Mouse (Mus musculus): ENCODE results near the gene Tead2.
A peak's percentile ranks its signal among the peaks of the same experiment; 100 is the strongest.
"Not testable (repeated sequence)": the region's sequence is repeated elsewhere in the genome, so short reads cannot be mapped to it uniquely, and the experiment has no call there.

The Tead2 gene

GRCm38 (mm10) chr7:45228548-45228947 is 13.0 kb downstream of the Tead2 start:
- no peak for DNase-seq (ENCODE audit: low spot score in 2 of 2)

DNA sequence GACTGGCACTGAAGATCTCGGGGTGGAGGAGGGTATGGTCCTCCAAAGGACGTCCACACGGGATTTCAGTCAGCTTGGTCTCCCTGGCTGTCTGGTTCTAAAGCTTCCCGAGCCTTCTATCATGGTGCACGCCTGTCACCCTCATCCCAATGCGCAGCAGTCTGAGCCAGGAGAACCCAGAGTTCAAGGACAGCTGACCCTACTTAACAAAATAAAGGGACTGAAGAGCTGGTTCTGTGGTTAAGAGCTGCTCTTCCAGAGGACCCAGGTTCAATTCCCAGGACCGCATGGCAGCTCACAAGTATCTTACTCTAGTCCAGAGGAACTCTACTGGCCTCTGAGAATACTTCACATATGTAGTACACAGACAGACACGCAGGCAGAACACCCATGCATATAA is 13.5 kb downstream of the Tead2 start:
- DNase-seq (ENCODE audit: low spot score in 2 of 2): no peak

- no peak for DNase-seq (ENCODE audit: low spot score in 2 of 2)
Observed at GRCm38 (mm10) chr7:45229459-45230203, 14.1 kb downstream of the Tead2 start.

- DNase-seq (ENCODE audit: low spot score in 2 of 2): no peak
Observed at GRCm38 (mm10) chr7:45231192-45231591, 15.6 kb downstream of the Tead2 start.

- no peak for DNase-seq (ENCODE audit: low spot score in 2 of 2)
Observed at GRCm38 (mm10) chr7:45231941-45232340, 16.4 kb downstream of the Tead2 start.

DNA sequence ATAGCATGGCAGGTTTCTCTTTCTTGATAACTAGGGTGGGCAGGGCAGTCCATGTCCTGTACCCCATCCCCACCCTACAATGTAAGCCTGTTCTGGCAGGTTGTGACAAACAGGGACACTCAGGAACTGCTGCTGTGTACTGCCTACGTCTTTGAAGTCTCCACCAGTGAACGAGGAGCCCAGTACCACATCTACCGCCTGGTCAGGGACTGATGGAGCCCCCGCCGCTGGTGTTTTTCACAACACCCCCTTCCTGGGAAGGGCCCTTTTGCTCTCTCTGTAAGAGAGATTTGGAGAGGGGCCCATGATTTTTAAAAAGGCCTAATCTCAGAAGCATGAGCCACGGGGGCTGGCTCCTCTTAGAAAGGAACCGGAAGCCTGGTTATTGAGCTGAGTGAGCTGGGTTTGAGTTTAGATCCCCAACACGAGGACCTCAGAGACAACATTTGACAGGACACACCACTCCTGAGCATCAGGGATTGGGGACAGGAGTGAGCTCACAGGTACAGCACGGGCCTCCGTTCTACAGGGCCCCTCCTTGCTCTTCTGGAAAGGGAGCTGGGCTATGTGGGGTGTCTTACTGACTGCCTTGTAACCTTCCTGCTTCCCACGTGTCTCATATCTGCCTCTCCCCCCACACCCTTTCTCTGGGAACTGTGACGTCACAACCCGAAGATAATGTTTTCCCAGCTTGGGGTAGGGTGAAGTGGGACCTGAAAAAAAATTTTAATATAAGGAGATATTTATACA is 17.3 kb downstream of the Tead2 start:
- peak; percentile 49 to 73 for DNase-seq (ENCODE audit: low spot score in 2 of 2)

DNA sequence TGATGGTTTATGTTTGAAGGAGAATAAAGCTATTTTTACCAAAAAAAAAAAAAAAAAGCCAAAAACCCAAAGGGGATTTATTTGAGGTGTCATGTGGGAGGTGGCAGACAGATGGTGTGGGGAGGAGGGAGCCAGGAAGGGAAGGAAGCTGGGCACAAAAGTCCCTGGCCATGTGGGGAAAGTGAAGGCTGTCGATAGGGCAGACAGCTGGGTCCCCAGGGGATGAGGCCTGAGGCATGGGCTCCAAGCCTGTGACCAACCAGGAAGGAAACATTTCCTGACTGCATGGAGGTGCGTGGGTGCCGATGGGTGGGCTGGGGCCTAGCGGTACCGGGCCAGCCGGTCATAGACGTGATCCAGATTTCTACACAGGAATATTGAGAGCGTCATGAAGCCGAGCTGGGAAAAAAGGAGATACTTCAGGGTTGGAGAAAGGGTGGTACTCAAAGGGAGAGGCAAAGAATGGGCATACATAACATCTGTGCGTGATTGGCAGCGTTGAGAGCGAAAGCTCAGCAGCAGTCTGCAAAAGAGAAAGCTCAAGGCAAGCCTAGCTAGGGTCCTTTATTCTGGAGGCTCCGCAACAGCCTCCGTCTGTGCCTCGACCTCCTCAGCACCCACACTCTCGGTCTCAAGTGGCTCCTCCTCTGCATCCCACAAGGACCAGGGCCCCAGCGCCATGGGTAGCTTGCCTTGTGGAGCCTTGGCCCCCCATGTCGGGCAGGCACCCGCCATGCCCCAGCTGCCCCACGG is 18.2 kb downstream of the Tead2 start:
- peak; percentile 84 to 85 for DNase-seq (ENCODE audit: low spot score in 2 of 2)

DNA sequence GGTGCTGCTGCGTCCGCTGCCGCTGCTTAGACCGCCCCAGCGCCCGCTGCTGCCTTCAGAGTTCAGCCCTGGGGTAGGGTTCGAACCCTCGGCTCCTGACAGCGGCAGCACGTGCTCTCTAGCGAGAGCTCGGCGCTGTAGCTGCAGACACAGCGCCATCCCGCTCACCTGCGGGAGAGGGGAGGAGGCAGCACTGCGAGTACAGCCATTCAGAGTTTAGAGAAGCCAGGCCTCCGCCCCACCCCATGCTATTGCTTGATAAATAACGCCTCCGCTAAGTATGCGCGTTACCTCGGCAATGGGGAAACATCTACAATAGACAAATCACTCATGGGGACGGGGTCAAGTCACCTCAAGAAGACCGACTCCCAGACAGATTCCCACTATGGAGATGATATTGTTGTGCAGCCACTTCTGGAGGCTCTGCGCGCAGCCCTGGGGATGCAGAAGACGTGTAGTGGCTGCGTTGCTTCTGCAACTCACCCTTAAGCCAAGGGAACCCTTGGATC is 18.8 kb downstream of the Tead2 start:
- DNase-seq (ENCODE audit: low spot score in 2 of 2): no peak

DNA sequence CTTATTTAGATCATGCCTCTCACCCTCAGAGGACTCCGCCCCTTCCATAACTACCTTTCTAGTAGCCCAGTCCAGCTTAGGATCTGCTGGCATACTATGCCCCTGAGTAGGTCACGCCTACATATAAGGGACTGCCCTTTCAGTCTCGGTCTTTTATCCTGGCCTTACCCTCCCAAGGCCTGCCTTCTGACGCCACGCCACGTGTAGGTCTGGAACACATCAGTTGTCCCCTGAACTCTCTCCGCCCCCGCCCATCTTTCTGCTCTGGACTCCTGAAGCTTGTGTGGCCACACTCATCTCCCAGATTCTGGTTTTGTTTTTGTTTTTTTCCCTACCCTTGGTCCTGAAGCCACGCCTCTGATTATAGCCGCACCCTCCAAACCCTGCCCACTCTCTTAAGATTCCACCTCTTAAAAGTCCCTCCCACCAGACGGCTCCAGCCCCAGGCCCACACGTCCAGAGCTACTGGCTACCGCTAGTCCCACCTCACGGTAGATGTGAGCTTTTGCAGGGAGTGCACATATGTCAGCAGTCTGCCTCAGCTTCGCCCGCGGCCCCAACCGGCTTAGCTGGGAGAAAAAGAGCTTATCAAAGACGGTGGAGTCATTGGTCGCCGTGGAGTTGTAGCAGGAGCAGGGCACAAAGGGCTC is 19.5 kb downstream of the Tead2 start:
- DNase-seq (ENCODE audit: low spot score in 2 of 2): peak; percentile 18 to 34

DNA sequence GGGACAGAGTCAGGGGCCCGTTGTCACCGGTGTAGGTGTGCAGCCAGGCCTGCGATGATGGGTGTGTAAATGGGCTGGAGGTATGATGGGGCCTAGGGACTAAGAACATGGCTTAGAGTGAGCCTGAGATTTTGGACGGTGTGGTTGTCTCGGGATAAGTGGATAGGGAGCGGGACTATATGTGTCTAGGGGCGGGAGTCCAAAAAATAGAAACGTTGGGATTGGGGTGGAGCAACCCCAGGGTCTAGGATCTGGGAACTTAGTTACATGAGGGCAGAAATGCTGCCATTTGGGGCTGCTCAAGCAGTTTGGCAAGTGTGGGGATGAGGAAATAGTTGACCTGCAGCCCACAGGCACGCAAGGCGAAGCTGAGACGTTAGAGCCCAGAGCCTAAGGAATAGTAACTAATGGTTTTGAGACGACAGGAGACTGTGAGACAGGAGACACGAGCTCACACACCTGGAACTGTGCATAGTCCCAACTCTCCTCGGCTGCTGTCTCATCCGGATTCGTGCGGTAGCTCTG is 20.2 kb downstream of the Tead2 start:
- no peak for DNase-seq (ENCODE audit: low spot score in 2 of 2)

- DNase-seq (ENCODE audit: low spot score in 2 of 2): no peak
Observed at GRCm38 (mm10) chr7:45237747-45238699, 22.5 kb downstream of the Tead2 start.

GRCm38 (mm10) chr7:45238723-45239496 is 23.4 kb downstream of the Tead2 start, which contains the start of gene Cd37:
Gene Cd37 (minus strand): TSS chr7:45239115.
- no peak for DNase-seq (ENCODE audit: low spot score in 2 of 2)

GRCm38 (mm10) chr7:45240109-45240508 is 24.6 kb downstream of the Tead2 start:
- no peak for DNase-seq (ENCODE audit: low spot score in 2 of 2)

GRCm38 (mm10) chr7:45240633-45241388 is 25.3 kb downstream of the Tead2 start, which contains the start of gene Slc6a16:
Gene Slc6a16 (plus strand): TSS chr7:45241085.
- peak; percentile 47 to 54 for DNase-seq (ENCODE audit: low spot score in 2 of 2)

DNA sequence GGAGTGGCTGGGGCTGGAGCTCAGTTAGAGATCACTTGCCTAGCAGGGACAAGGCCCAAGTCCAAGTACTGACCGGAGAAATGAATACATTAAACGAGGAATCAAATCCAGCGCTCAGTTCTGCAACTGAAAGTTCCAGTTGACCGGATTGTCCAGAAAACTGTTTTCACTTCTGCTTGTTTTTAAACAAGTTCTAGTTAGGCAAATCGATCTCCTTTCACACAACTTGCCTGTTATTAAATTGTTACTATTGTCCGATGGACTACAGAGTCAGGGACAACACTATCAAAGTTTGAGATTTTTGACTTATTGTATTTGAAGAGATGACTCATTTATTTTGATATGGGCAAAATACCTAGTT is 25.8 kb downstream of the Tead2 start:
- no peak for DNase-seq (ENCODE audit: low spot score in 2 of 2)

GRCm38 (mm10) chr7:45247666-45248065 is 32.1 kb downstream of the Tead2 start:
- DNase-seq (ENCODE audit: low spot score in 2 of 2): no peak

DNA sequence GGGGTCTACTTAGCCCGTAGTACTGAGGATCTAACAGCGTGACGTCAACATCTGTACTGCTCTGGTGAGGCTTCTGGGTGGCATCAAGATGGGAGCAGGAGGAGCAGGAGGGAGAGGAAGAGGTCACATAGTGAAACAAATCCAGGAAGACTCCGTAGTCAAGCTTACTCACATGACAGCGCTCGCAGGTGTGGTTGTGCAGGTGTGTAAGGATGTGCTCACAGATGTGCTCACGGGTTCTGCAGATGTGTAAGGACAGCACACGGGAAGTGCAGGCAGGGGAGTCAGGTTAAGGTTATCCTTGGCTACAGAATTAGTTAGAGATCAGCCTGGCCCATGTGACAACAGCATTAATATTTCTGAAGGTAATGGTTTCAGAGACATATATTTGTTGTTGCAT is 38.3 kb downstream of the Tead2 start:
- no peak for DNase-seq (ENCODE audit: low spot score in 2 of 2)

DNA sequence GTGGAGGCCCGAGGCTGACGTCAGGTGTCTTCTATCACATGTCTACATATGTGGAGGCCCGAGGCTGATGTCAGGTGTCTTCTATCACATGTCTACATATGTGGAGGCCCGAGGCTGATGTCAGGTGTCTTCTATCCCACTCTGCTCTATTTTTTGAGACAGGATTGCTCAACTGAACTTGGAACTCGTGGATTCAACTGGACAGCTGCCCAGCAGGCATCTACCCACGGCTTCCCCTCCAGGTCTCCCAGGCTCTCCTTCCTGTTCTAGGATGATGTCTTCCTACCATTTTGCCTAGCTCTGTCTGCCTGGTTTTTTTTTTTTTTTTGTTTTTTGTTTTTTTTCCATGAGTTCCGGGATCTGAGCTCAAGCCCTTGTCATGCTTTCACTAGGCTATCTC is 40.3 kb downstream of the Tead2 start:
- DNase-seq (ENCODE audit: low spot score in 2 of 2): not testable (repeated sequence)
